Mouse (Mus musculus) midbrain, embryonic 15.5 days (tissue): ENCODE data around the gene Gata2. TPM values are rescaled to one million over a fixed set of nuclear protein-coding genes. Genes with fewer than 3 reads are reported as not detected.

ENCODE experiments used
- ATAC-seq: fragments of 200-750 bp; cut with Nextera tagmentation; replicated peaks from 2 replicates; pipeline ENCODE4 v1.8.0; 2017; ENCODE audit warnings: moderate TSS enrichment
- H3K27ac ChIP-seq: fragments of 300-500 bp; sonication (generic); 2 replicates; pipeline ENCODE4 v1.5.1; 2015; ENCODE audit warnings: mild to moderate bottlenecking, inconsistent platforms
- H3K27me3 ChIP-seq: fragments of 300-500 bp; sonication (generic); replicated peaks from 2 replicates; pipeline ENCODE4 v1.6.1; 2015; ENCODE audit warnings: inconsistent platforms
- H3K36me3 ChIP-seq: fragments of 300-500 bp; sonication (generic); replicated peaks from 2 replicates; pipeline ENCODE4 v1.6.1; 2015; ENCODE audit warnings: inconsistent platforms
- H3K4me1 ChIP-seq: fragments of 300-500 bp; sonication (generic); 2 replicates; pipeline ENCODE4 v1.6.1; 2015; ENCODE audit warnings: inconsistent platforms
- H3K4me2 ChIP-seq: fragments of 300-500 bp; sonication (generic); 2 replicates; pipeline ENCODE4 v1.6.1; 2015; ENCODE audit warnings: inconsistent platforms, mild to moderate bottlenecking, moderate library complexity
- H3K4me3 ChIP-seq: fragments of 300-500 bp; sonication (generic); 2 replicates; pipeline ENCODE4 v1.5.1; 2015; ENCODE audit warnings: mild to moderate bottlenecking, inconsistent platforms
- H3K9ac ChIP-seq: fragments of 300-500 bp; sonication (generic); 2 replicates; pipeline ENCODE4 v1.6.1; 2015; ENCODE audit warnings: mild to moderate bottlenecking, inconsistent platforms
- H3K9me3 ChIP-seq: fragments of 300-500 bp; sonication (generic); 2 replicates; pipeline ENCODE4 v1.6.1; 2016; ENCODE audit warnings: inconsistent platforms
- WGBS: fragments of 180-500 bp; shearing (Covaris S2); methylation state at CpG from one replicate; pipeline ENCODE4 v1.1.7; 2015; ENCODE audit warnings: mixed read lengths; 5-methylcytosine and 5-hydroxymethylcytosine counted together
- polyA plus RNA-seq: library from polyadenylated mRNA; unstranded; fragments of >200 nt; fragmentation: Nextera tagmentation; extraction: Ambion mirVana; gene quantifications from 2 replicates; pipeline ENCODE4 v1.2.1, GENCODE M21; 2015

The Gata2 gene
- polyA plus RNA-seq, 1 experiment from 2014 or later, result 20.7 TPM

- ATAC-seq, result no peak
- 7% methylated on average over 25 of the region's 25 CpGs for WGBS
- Histone ChIP-seq H3K9me3 (no peaks in the 10 kb centered on the region), H3K9ac (no peak overlapping the region), H3K4me2 (no peak overlapping the region), H3K4me3 (no peak overlapping the region), H3K27me3 (peaks cover 73% of the 10 kb centered on the region), H3K36me3 (no peaks in the 10 kb centered on the region), H3K27ac (no peak overlapping the region), H3K4me1 (peaks cover 7% of the 10 kb centered on the region; the same call in 1 of the 2 replicates)
Measured at GRCm38 (mm10) chr6:88204531-88205385, 11.1 kb downstream of the Gata2 start.

- no peak overlapping the region for H3K9ac ChIP-seq
- H3K4me1 ChIP-seq, result peaks cover 7% of the 10 kb centered on the region; the same call in 1 of the 2 replicates
- H3K4me2 ChIP-seq, result no peak overlapping the region
- no peak overlapping the region for H3K4me3 ChIP-seq
- H3K9me3 ChIP-seq, result no peaks in the 10 kb centered on the region
- WGBS, result 9% methylated on average over 7 of the region's 7 CpGs
- no peak overlapping the region for H3K27ac ChIP-seq
- H3K27me3 ChIP-seq, result peaks cover 69% of the 10 kb centered on the region
- H3K36me3 ChIP-seq, result no peaks in the 10 kb centered on the region
- 0 out of 2 replicates have a peak, but pooled peaks have one; percentile 27 for ATAC-seq
Measured at GRCm38 (mm10) chr6:88205386-88205700, 11.7 kb downstream of the Gata2 start.

GRCm38 (mm10) chr6:88205937-88206336 lies 12.2 kb downstream of the Gata2 start:
- Histone ChIP-seq H3K4me1 (peaks cover 7% of the 10 kb centered on the region; the same call in 1 of the 2 replicates), H3K4me3 (no peak overlapping the region), H3K36me3 (no peaks in the 10 kb centered on the region), H3K9ac (no peak overlapping the region), H3K4me2 (no peak overlapping the region), H3K27me3 (peaks cover 63% of the 10 kb centered on the region), H3K27ac (no peak overlapping the region), H3K9me3 (no peaks in the 10 kb centered on the region)
- 8% methylated on average over 9 of the region's 9 CpGs for WGBS
- no peak for ATAC-seq

- Histone ChIP-seq H3K36me3 (no peaks in the 10 kb centered on the region), H3K27ac (no peak overlapping the region), H3K4me3 (no peak overlapping the region), H3K9me3 (no peaks in the 10 kb centered on the region), H3K27me3 (peaks cover 57% of the 10 kb centered on the region), H3K4me2 (no peak overlapping the region), H3K9ac (no peak overlapping the region), H3K4me1 (peaks cover 7% of the 10 kb centered on the region; the same call in 1 of the 2 replicates)
- WGBS, result 42% methylated on average over 7 of the region's 7 CpGs
- no peak for ATAC-seq
Measured at GRCm38 (mm10) chr6:88206566-88206965, 12.9 kb downstream of the Gata2 start.

GRCm38 (mm10) chr6:88207403-88208033 lies 13.8 kb downstream of the Gata2 start:
- H3K27me3 ChIP-seq, result peaks cover 48% of the 10 kb centered on the region

GRCm38 (mm10) chr6:88208321-88208720 lies 14.6 kb downstream of the Gata2 start:
- WGBS, result 96% methylated on average over 3 of the region's 3 CpGs
- no peak overlapping the region for H3K4me2 ChIP-seq
- H3K27me3 ChIP-seq, result peaks cover 43% of the 10 kb centered on the region
- no peak overlapping the region for H3K27ac ChIP-seq
- no peak overlapping the region for H3K9ac ChIP-seq
- no peak for ATAC-seq
- no peaks in the 10 kb centered on the region for H3K9me3 ChIP-seq
- H3K4me1 ChIP-seq, result peaks cover 4% of the 10 kb centered on the region; the same call in 1 of the 2 replicates
- no peaks in the 10 kb centered on the region for H3K36me3 ChIP-seq
- H3K4me3 ChIP-seq, result no peak overlapping the region

More at GRCm38 (mm10) chr6:88207403-88208033, 13.8 kb downstream of the Gata2 start:
- no peak for ATAC-seq
- Histone ChIP-seq H3K9me3 (no peaks in the 10 kb centered on the region), H3K4me3 (no peak overlapping the region), H3K4me2 (no peak overlapping the region), H3K36me3 (no peaks in the 10 kb centered on the region), H3K9ac (no peak overlapping the region), H3K4me1 (peaks cover 7% of the 10 kb centered on the region; the same call in 1 of the 2 replicates), H3K27ac (no peak overlapping the region)
- 85% methylated on average over 10 of the region's 10 CpGs for WGBS

- Histone ChIP-seq H3K4me2 (no peak overlapping the region), H3K9ac (no peak overlapping the region), H3K9me3 (no peaks in the 10 kb centered on the region), H3K36me3 (no peaks in the 10 kb centered on the region), H3K4me3 (no peak overlapping the region), H3K4me1 (no peaks in the 10 kb centered on the region), H3K27ac (no peak overlapping the region), H3K27me3 (peaks cover 33% of the 10 kb centered on the region)
- no peak for ATAC-seq
- WGBS, result 84% methylated on average over 5 of the region's 5 CpGs
Measured at GRCm38 (mm10) chr6:88209453-88209852, 15.8 kb downstream of the Gata2 start.

- no peak overlapping the region for H3K9ac ChIP-seq
- no peaks in the 10 kb centered on the region for H3K36me3 ChIP-seq
- H3K27me3 ChIP-seq, result peaks cover 26% of the 10 kb centered on the region
- WGBS, result 60% methylated on average over 3 of the region's 3 CpGs
- H3K4me3 ChIP-seq, result no peak overlapping the region
- no peak overlapping the region for H3K27ac ChIP-seq
- H3K4me1 ChIP-seq, result no peaks in the 10 kb centered on the region
- no peak overlapping the region for H3K4me2 ChIP-seq
- H3K9me3 ChIP-seq, result no peaks in the 10 kb centered on the region
- ATAC-seq, result no peak
Measured at GRCm38 (mm10) chr6:88210182-88210581, 16.5 kb downstream of the Gata2 start.

GRCm38 (mm10) chr6:88215797-88216196 lies 22.1 kb downstream of the Gata2 start:
- H3K4me2 ChIP-seq, result no peak overlapping the region
- H3K36me3 ChIP-seq, result no peaks in the 10 kb centered on the region
- WGBS, result 40% methylated on average over 6 of the region's 6 CpGs
- ATAC-seq, result no peak
- no peaks in the 10 kb centered on the region for H3K9me3 ChIP-seq
- no peak overlapping the region for H3K27ac ChIP-seq
- no peak overlapping the region for H3K4me3 ChIP-seq
- no peaks in the 10 kb centered on the region for H3K4me1 ChIP-seq
- H3K27me3 ChIP-seq, result no peaks in the 10 kb centered on the region
- H3K9ac ChIP-seq, result no peak overlapping the region

- WGBS, result 83% methylated on average over 4 of the region's 4 CpGs
- Histone ChIP-seq H3K9ac (no peak overlapping the region), H3K4me1 (no peaks in the 10 kb centered on the region), H3K4me2 (no peak overlapping the region), H3K36me3 (no peaks in the 10 kb centered on the region), H3K9me3 (no peaks in the 10 kb centered on the region), H3K27ac (no peak overlapping the region), H3K27me3 (no peaks in the 10 kb centered on the region), H3K4me3 (no peak overlapping the region)
- no peak for ATAC-seq
Measured at GRCm38 (mm10) chr6:88216199-88216598, 22.5 kb downstream of the Gata2 start.

- H3K36me3 ChIP-seq, result no peaks in the 10 kb centered on the region
- H3K27me3 ChIP-seq, result no peaks in the 10 kb centered on the region
- ATAC-seq, result no peak
- H3K4me3 ChIP-seq, result no peak overlapping the region
- no peak overlapping the region for H3K9ac ChIP-seq
- no peak overlapping the region for H3K4me2 ChIP-seq
- H3K27ac ChIP-seq, result no peak overlapping the region
- 15% methylated on average over 4 of the region's 4 CpGs for WGBS
- no peaks in the 10 kb centered on the region for H3K9me3 ChIP-seq
- no peaks in the 10 kb centered on the region for H3K4me1 ChIP-seq
Measured at GRCm38 (mm10) chr6:88219094-88219493, 25.4 kb downstream of the Gata2 start.

GRCm38 (mm10) chr6:88221968-88222367 lies 28.3 kb downstream of the Gata2 start, which contains the start of gene Dnajb8:
Gene Dnajb8, plus strand, starts transcription at chr6:88222268.
- H3K4me2 ChIP-seq, result no peak within 1 kb of the TSS
- ATAC-seq, result no peak

More at GRCm38 (mm10) chr6:88221968-88222367, 28.3 kb downstream of the Gata2 start, which contains the start of gene Dnajb8:
- Histone ChIP-seq H3K27me3 (no peaks in the 10 kb centered on the region), H3K4me1 (no peaks in the 10 kb centered on the region), H3K36me3 (no peaks in the 10 kb centered on the region), H3K4me3 (no peak within 1 kb of the TSS), H3K9me3 (no peaks in the 10 kb centered on the region), H3K9ac (no peak within 1 kb of the TSS), H3K27ac (no peak within 1 kb of the TSS)
- WGBS, result 50% methylated on average over 10 of the region's 10 CpGs
